Mouse (Mus musculus) embryonic facial prominence, embryonic 11.5 days (tissue): ENCODE measurements at regions not wholly inside any gene's neighbourhood (a gene's known extent, or its start where the extent isn't known, plus 50 kb on each side); places are given as distances from the start of the nearest gene placed in this dataset.

ENCODE experiments used
- ATAC-seq: fragments of 200-750 bp; cut with Nextera tagmentation; replicated peaks from 2 replicates; pipeline ENCODE4 v1.8.0; 2017; ENCODE audit warnings: low read depth; ENCODE audit not compliant: insufficient number of reproducible peaks, low FRiP score, low TSS enrichment
- DNase-seq: peaks from one replicate; pipeline ENCODE4 v3.0.0-alpha.2; 2015; ENCODE audit warnings: low spot score
- H3K27ac ChIP-seq: fragments of 300-500 bp; sonication (generic); replicated peaks from 2 replicates; pipeline ENCODE4 v1.5.1; 2014; ENCODE audit warnings: mild to moderate bottlenecking, low read depth, low read length, control low read depth
- H3K27me3 ChIP-seq: fragments of 300-500 bp; sonication (generic); 2 replicates; pipeline ENCODE4 v1.6.1; 2014; ENCODE audit warnings: mild to moderate bottlenecking, low read length, moderate library complexity, mixed read lengths; ENCODE audit not compliant: control insufficient read depth, insufficient read depth
- H3K36me3 ChIP-seq: fragments of 300-500 bp; sonication (generic); replicated peaks from 2 replicates; pipeline ENCODE4 v1.6.1; 2014; ENCODE audit warnings: low read depth, mild to moderate bottlenecking, low read length, moderate library complexity, mixed read lengths; ENCODE audit not compliant: control insufficient read depth, insufficient read depth
- H3K4me1 ChIP-seq: fragments of 300-500 bp; sonication (generic); 2 replicates; pipeline ENCODE4 v1.6.1; 2014; ENCODE audit warnings: low read length, mixed read lengths; ENCODE audit not compliant: control insufficient read depth, insufficient read depth
- H3K4me2 ChIP-seq: fragments of 300-500 bp; sonication (generic); 2 replicates; pipeline ENCODE4 v1.6.1; 2014; ENCODE audit warnings: low read depth, mild to moderate bottlenecking, control low read depth, low read length, moderate library complexity
- H3K4me3 ChIP-seq: fragments of 300-500 bp; sonication (generic); 2 replicates; pipeline ENCODE4 v1.5.1; 2014; ENCODE audit warnings: low read depth, low read length, control low read depth
- H3K9ac ChIP-seq: fragments of 300-500 bp; sonication (generic); replicated peaks from 2 replicates; pipeline ENCODE4 v1.6.1; 2014; ENCODE audit warnings: mild to moderate bottlenecking, control low read depth, low read length
- H3K9me3 ChIP-seq: fragments of 300-500 bp; sonication (generic); replicated peaks from 2 replicates; pipeline ENCODE4 v1.6.1; 2016; ENCODE audit warnings: mild to moderate bottlenecking, low read length, inconsistent platforms, mixed read lengths; ENCODE audit not compliant: control insufficient read depth
- WGBS: fragments of 180-500 bp; shearing (Covaris S2); extraction: QIAGEN DNeasy Blood & Tissue Kit; methylation state at CpG from one replicate; pipeline ENCODE4 v1.1.7; 2014; 5-methylcytosine and 5-hydroxymethylcytosine counted together

- no peak overlapping the region for H3K27ac ChIP-seq
- no peaks in the 10 kb centered on the region for H3K36me3 ChIP-seq
- H3K4me3 ChIP-seq, result no peak overlapping the region
- ATAC-seq, result no peak
- H3K9ac ChIP-seq, result no peak overlapping the region
- no peak overlapping the region for H3K4me2 ChIP-seq
- no peaks in the 10 kb centered on the region for H3K27me3 ChIP-seq
- DNase-seq, result no peak
- no peaks in the 10 kb centered on the region for H3K9me3 ChIP-seq
- no peaks in the 10 kb centered on the region for H3K4me1 ChIP-seq
- 48% methylated on average over 5 of the region's 5 CpGs for WGBS
Measured at GRCm38 (mm10) chr8:53930685-53931084, 146.7 kb upstream of the Vegfc start.

DNA sequence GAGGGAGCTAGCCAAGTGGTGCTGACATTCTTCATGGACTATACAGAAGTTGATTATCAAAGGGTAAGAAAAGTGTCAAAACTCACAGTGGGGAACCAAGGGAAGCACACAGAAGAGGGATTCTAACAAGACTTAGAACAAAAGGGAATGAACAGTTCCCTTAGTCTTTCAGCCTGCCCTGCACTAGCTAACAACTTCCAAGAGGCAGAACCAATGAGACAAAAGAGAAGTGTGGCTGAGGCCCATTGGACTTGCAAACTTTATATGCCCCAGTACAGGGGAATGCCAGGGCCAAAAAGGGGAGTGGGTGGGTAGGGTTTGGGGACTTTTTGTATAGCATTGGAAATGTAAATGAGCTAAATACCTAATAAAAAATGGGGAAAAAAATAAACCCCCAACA, 139.0 kb upstream of the Vegfc start:
- H3K4me2 ChIP-seq, result no peak overlapping the region

GRCm38 (mm10) chr8:53939519-53939918, 137.9 kb upstream of the Vegfc start:
- ATAC-seq, result no peak
- Histone ChIP-seq H3K4me1 (no peaks in the 10 kb centered on the region), H3K9me3 (no peaks in the 10 kb centered on the region), H3K27me3 (no peaks in the 10 kb centered on the region), H3K27ac (no peak overlapping the region), H3K9ac (no peak overlapping the region), H3K36me3 (no peaks in the 10 kb centered on the region), H3K4me3 (no peak overlapping the region), H3K4me2 (no peak overlapping the region)
- 53% methylated on average over 1 of the region's 1 CpGs for WGBS
- no peak for DNase-seq

More for the DNA sequence above, 139.0 kb upstream of the Vegfc start:
- H3K9ac ChIP-seq, result no peak overlapping the region
- ATAC-seq (no peak), DNase-seq (no peak)
- H3K9me3 ChIP-seq, result no peaks in the 10 kb centered on the region
- H3K27me3 ChIP-seq, result no peaks in the 10 kb centered on the region
- no peaks in the 10 kb centered on the region for H3K4me1 ChIP-seq
- no peak overlapping the region for H3K27ac ChIP-seq
- no peak overlapping the region for H3K4me3 ChIP-seq
- no peaks in the 10 kb centered on the region for H3K36me3 ChIP-seq

DNA sequence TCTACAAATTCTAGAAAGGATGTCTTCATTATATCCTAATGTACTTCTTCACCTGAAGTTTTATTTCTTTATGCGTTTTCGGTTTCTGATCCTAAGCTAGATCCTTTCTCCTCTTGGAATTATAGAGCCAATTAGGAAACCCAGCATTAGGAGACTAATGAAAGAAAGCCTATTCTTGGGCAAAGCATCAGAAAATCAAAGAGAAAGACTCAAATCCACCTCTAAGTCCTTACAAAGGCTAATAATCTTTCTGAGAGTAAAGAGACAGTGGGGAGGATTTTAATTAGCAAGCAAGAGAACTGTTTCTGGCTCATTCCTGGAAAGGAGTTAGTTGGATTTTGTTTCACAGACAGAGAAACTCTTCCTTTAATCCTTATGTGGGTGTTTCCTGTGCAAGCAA, 136.3 kb upstream of the Vegfc start:
- no peak for ATAC-seq
- Histone ChIP-seq H3K4me3 (no peak overlapping the region), H3K9me3 (no peaks in the 10 kb centered on the region), H3K4me2 (no peak overlapping the region), H3K4me1 (no peaks in the 10 kb centered on the region), H3K27me3 (no peaks in the 10 kb centered on the region), H3K9ac (no peak overlapping the region), H3K36me3 (no peaks in the 10 kb centered on the region), H3K27ac (no peak overlapping the region)
- no peak for DNase-seq
- 74% methylated on average over 2 of the region's 2 CpGs for WGBS

- Histone ChIP-seq H3K9me3 (no peaks in the 10 kb centered on the region), H3K4me1 (no peaks in the 10 kb centered on the region), H3K36me3 (no peaks in the 10 kb centered on the region), H3K4me2 (no peak overlapping the region), H3K27me3 (no peaks in the 10 kb centered on the region), H3K27ac (no peak overlapping the region), H3K4me3 (no peak overlapping the region), H3K9ac (no peak overlapping the region)
- DNase-seq (no peak), ATAC-seq (no peak)
- WGBS, result 50% methylated on average over 2 of the region's 2 CpGs
Measured at GRCm38 (mm10) chr8:53945561-53945960, 131.8 kb upstream of the Vegfc start.

DNA sequence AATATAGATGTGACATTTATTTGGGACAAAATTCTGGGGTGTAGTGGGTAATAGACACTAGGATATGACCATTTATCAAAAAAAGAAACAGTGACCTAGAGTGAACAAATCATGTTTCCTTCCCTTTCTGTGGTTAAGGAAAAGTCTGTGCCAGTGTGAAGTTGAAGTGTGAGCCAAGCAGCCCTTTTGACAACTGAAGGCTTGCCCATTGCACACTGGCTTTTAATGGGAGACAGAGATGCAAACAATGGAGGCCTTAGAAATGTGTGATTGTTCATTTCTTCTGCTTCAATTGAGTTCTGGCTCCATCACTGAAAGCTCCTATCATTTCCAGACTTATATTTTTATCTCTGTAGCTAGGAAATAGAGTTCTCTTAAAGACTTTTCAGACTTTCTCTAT, 130.0 kb upstream of the Vegfc start:
- no peak overlapping the region for H3K27ac ChIP-seq
- no peaks in the 10 kb centered on the region for H3K36me3 ChIP-seq
- H3K27me3 ChIP-seq, result no peaks in the 10 kb centered on the region
- no peak overlapping the region for H3K4me3 ChIP-seq
- ATAC-seq (no peak), DNase-seq (no peak)
- no peak overlapping the region for H3K4me2 ChIP-seq
- H3K9ac ChIP-seq, result no peak overlapping the region
- H3K4me1 ChIP-seq, result no peaks in the 10 kb centered on the region
- no peaks in the 10 kb centered on the region for H3K9me3 ChIP-seq

GRCm38 (mm10) chr8:53954476-53955158, 122.8 kb upstream of the Vegfc start:
- DNase-seq (no peak), ATAC-seq (no peak)
- Histone ChIP-seq H3K27ac (no peak overlapping the region), H3K4me2 (no peak overlapping the region), H3K27me3 (no peaks in the 10 kb centered on the region), H3K9ac (no peak overlapping the region), H3K4me1 (no peaks in the 10 kb centered on the region), H3K9me3 (no peaks in the 10 kb centered on the region), H3K4me3 (no peak overlapping the region), H3K36me3 (no peaks in the 10 kb centered on the region)
- 79% methylated on average over 4 of the region's 4 CpGs for WGBS

DNA sequence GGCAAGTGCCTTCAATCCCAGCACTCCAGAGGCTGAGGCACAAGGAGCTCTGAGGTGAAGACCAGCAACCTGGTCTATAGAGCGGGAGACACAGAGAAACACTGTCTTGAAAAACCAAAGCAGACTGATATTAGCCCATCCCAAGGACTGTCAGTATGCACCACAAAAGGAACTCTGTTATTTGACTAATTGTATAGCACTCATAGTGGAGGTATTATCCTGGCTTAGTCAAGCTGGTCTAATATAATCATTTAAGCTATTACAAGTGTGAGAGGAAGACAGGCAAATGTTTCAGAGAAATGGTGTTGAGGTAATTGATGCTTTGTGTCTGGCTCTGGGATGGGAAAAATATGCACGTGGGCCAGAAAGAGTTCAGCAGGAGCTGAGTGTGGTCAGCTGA, 121.3 kb upstream of the Vegfc start:
- H3K27ac ChIP-seq, result no peak overlapping the region
- no peaks in the 10 kb centered on the region for H3K27me3 ChIP-seq
- ATAC-seq (no peak), DNase-seq (no peak)
- H3K4me2 ChIP-seq, result no peak overlapping the region
- H3K9ac ChIP-seq, result no peak overlapping the region
- no peaks in the 10 kb centered on the region for H3K9me3 ChIP-seq
- no peak overlapping the region for H3K4me3 ChIP-seq
- WGBS, result 55% methylated on average over 2 of the region's 2 CpGs
- H3K36me3 ChIP-seq, result no peaks in the 10 kb centered on the region
- H3K4me1 ChIP-seq, result no peaks in the 10 kb centered on the region
